In the genomic region with DNA sequence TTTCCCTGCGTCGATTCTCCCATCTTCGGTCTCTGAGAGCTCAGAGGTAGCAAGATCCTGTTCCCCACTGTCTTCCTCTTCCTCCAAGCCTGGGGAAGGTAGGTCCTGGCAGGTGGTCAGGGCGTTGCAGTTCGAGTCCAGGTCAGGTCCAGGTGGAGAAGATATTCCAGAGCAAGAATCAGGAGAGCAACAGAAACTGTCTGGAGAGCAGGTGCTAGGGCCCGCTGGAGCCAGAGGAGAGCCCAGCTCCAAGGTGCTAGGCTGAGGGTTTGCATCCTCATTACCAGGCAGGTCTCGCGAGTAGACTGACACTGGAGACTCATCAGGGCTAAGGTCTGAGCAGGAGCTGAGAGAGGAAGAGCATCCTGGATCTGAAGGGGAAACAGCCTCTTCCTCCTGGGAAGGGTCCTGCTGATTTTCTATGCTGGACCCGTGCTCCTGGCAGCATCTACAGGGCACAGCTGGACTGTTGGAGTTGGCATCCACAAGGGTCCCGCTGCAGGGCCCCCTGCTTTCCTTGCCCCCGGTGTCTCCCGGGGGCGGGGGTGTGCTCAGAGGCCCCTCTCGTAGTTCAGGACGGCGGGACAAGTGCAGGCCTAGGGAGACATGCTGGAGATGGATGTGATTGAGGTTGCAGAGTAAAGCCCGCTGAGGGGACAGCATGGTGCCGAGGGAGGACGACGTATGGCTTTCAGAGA, we compare ENCODE assay signal across 9 mouse cellular contexts. TPM values are rescaled to one million over a fixed set of nuclear protein-coding genes. Genes with fewer than 3 reads are reported as not detected.
DNase-seq lines count a peak whose midpoint lies in the region; ATAC-seq and TF ChIP-seq lines count a peak whose summit lies in the region.
"Had no signal": no experiment of that assay in that cellular context is flagged by ENCODE, and none has a peak within 500 bp of the region (broad histone marks: within the 10 kb centered on the region; RNA-seq: fewer than 3 reads in every experiment).

No protein-coding gene starts in this region.

- no peak for TF ChIP-seq CTCF in heart, adult 2 months (IDR thresholded peaks at IDR 0.05)
- TF ChIP-seq CTCF in MEL (IDR thresholded peaks at IDR 0.05 in 2 of 3, conservative IDR thresholded peaks at IDR 0.05 in 1 of 3; ENCODE audit: control insufficient read depth in 1 of 3, insufficient read depth in 1 of 3, low read depth in 2 of 3, low read length in 3 of 3, poor library complexity in 1 of 3, severe bottlenecking in 1 of 3), result no peak

- H3K4me3 ChIP-seq in heart, embryonic 11.5 days (ENCODE audit: low read depth, low read length), result peak overlapping the region; percentile 60
- no peak overlapping the region; the same call in 1 of the 2 replicates for H3K4me3 ChIP-seq in heart, adult 2 months
- peak overlapping the region in 1 of 2 experiments; percentile 75; a peak in 2 of 4 replicates for H3K4me3 ChIP-seq in MEL (ENCODE audit: control insufficient read depth in 1 of 2, insufficient read depth in 1 of 2, low read depth in 2 of 2, low read length in 2 of 2)
- H3K4me3 ChIP-seq in forebrain, embryonic 14.5 days (ENCODE audit: low read depth, low read length), result peak overlapping the region; percentile 69
- peak overlapping the region; percentile 60 for H3K4me3 ChIP-seq in midbrain, embryonic 11.5 days (ENCODE audit: low read depth, low read length)

- H3K27me3 ChIP-seq in heart, embryonic 11.5 days (ENCODE audit: control insufficient read depth, insufficient read depth, low read length), result peaks cover 17% of the 10 kb centered on the region
- H3K27me3 ChIP-seq in heart, adult 2 months (ENCODE audit: control insufficient read depth, insufficient read depth, low read length), result no peaks in the 10 kb centered on the region
- no peaks in the 10 kb centered on the region for H3K27me3 ChIP-seq in MEL (ENCODE audit: control insufficient read depth in 1 of 2, insufficient read depth in 2 of 2, low read length in 2 of 2)
- 0 out of 2 replicates have a peak, but pooled peaks cover 9% of the 10 kb centered on the region for H3K27me3 ChIP-seq in forebrain, embryonic 14.5 days (replicated peaks; ENCODE audit: control insufficient read depth, insufficient read depth, low read length)
- H3K27me3 ChIP-seq in midbrain, embryonic 11.5 days (ENCODE audit: control insufficient read depth, insufficient read depth, low read length), result peaks cover 33% of the 10 kb centered on the region

- TF ChIP-seq RAD21 in MEL (IDR thresholded peaks at IDR 0.05; ENCODE audit: low read depth, low read length), result no peak

- WGBS in heart, embryonic 11.5 days (ENCODE audit: insufficient replicate concordance), result 9% methylated on average over 20 of the region's 20 CpGs
- 28% methylated on average over 20 of the region's 20 CpGs for WGBS in heart, adult 2 months
- 11% methylated on average over 19 of the region's 20 CpGs for WGBS in forebrain, embryonic 14.5 days
- WGBS in midbrain, embryonic 11.5 days, result 12% methylated on average over 20 of the region's 20 CpGs

- TF ChIP-seq POLR2A in heart, adult 2 months (IDR thresholded peaks at IDR 0.05; ENCODE audit: insufficient read depth, low read depth, low read length), result no peak
- TF ChIP-seq POLR2A in MEL (IDR thresholded peaks at IDR 0.05; ENCODE audit: control insufficient read depth in 1 of 2, insufficient read depth in 1 of 2, low read depth in 1 of 2, low read length in 2 of 2, poor library complexity in 1 of 2), result no peak

- ATAC-seq in heart, embryonic 11.5 days (replicated peaks; ENCODE audit: insufficient number of reproducible peaks, low FRiP score, low TSS enrichment), result no peak
- no peak for ATAC-seq in forebrain, embryonic 14.5 days
- no peak for ATAC-seq in midbrain, embryonic 11.5 days (ENCODE audit: low FRiP score)
- no peak for ATAC-seq in megakaryocyte progenitor cell, adult 5-6 weeks (replicated peaks; ENCODE audit: poor library complexity)

- no peaks in the 10 kb centered on the region for H3K79me2 ChIP-seq in heart, adult 2 months (replicated peaks; ENCODE audit: control insufficient read depth, insufficient read depth, low read length)
- peaks cover 2% of the 10 kb centered on the region for H3K79me2 ChIP-seq in MEL (ENCODE audit: control insufficient read depth, insufficient read depth, low read length, poor library complexity)

- TF ChIP-seq EP300 in heart, adult 2 months (IDR thresholded peaks at IDR 0.05; ENCODE audit: insufficient read depth, low read depth, low read length), result no peak
- TF ChIP-seq EP300 in MEL (IDR thresholded peaks at IDR 0.05; ENCODE audit: low read depth in 1 of 2, low read length in 2 of 2), result no peak

- peaks cover 13% of the 10 kb centered on the region for H3K36me3 ChIP-seq in heart, embryonic 11.5 days (ENCODE audit: control insufficient read depth, insufficient read depth, low read length)
- no peaks in the 10 kb centered on the region for H3K36me3 ChIP-seq in heart, adult 2 months (ENCODE audit: control insufficient read depth, insufficient read depth, low read length)
- H3K36me3 ChIP-seq in MEL (ENCODE audit: control insufficient read depth in 1 of 2, insufficient read depth in 2 of 2, low read length in 2 of 2), result peaks cover 0 to 11% of the 10 kb centered on the region in 2 experiments; a peak in 2 of 4 replicates
- peaks cover 54% of the 10 kb centered on the region for H3K36me3 ChIP-seq in forebrain, embryonic 14.5 days (ENCODE audit: control insufficient read depth, insufficient read depth, low read length)
- peaks cover 11% of the 10 kb centered on the region; the same call in 1 of the 2 replicates for H3K36me3 ChIP-seq in midbrain, embryonic 11.5 days (ENCODE audit: control insufficient read depth, insufficient read depth, low read length)

- intact Hi-C loops in heart, adult 2 months (cut with DNase I), result loop anchor here (2.0 kb wide), 1 partner anchor 123 kb away; the partner anchor contains the start of gene Thbs3

- DNase-seq in heart, adult 2 months, result no peak
- no peak for DNase-seq in MEL (ENCODE audit: low read depth, low spot score)
- DNase-seq in forebrain, embryonic 14.5 days (ENCODE audit: low spot score), result no peak
- DNase-seq in midbrain, embryonic 11.5 days (ENCODE audit: low spot score, missing footprints), result peak; percentile 92
- no peak for DNase-seq in left cerebral cortex, adult 8-10 months (ENCODE audit: low spot score in 2 of 2)
- no peak for DNase-seq in urinary bladder, postnatal 25 days (ENCODE audit: low spot score)

- H3K4me2 ChIP-seq in heart, embryonic 11.5 days, result peak overlapping the region; percentile 94
- H3K4me2 ChIP-seq in forebrain, embryonic 14.5 days (ENCODE audit: low read length), result peak overlapping the region; percentile 98
- peak overlapping the region; percentile 97 for H3K4me2 ChIP-seq in midbrain, embryonic 11.5 days

- no peaks in the 10 kb centered on the region for H3K9me3 ChIP-seq in heart, embryonic 11.5 days (replicated peaks; ENCODE audit: control insufficient read depth, low read length)
- no peaks in the 10 kb centered on the region for H3K9me3 ChIP-seq in MEL (replicated peaks; ENCODE audit: insufficient read depth, low read length)
- no peaks in the 10 kb centered on the region for H3K9me3 ChIP-seq in forebrain, embryonic 14.5 days (replicated peaks; ENCODE audit: control insufficient read depth, low read length)
- no peaks in the 10 kb centered on the region for H3K9me3 ChIP-seq in midbrain, embryonic 11.5 days (ENCODE audit: control insufficient read depth, low read length)
- H3K9me3 ChIP-seq: G1E had no signal

- no peak overlapping the region for H3K27ac ChIP-seq in heart, embryonic 11.5 days (ENCODE audit: low read depth, low read length)
- no peak overlapping the region for H3K27ac ChIP-seq in heart, adult 2 months
- H3K27ac ChIP-seq in MEL (ENCODE audit: control insufficient read depth, low read depth, low read length), result no peak overlapping the region
- no peak overlapping the region; the same call in 1 of the 2 replicates for H3K27ac ChIP-seq in forebrain, embryonic 14.5 days (ENCODE audit: low read depth, low read length)
- no peak overlapping the region for H3K27ac ChIP-seq in midbrain, embryonic 11.5 days (ENCODE audit: low read depth, low read length)

- H3K4me1 ChIP-seq in heart, embryonic 11.5 days (ENCODE audit: control insufficient read depth, insufficient read depth, low read length), result peaks cover 27% of the 10 kb centered on the region
- H3K4me1 ChIP-seq in heart, adult 2 months (ENCODE audit: control insufficient read depth, insufficient read depth, low read length), result peaks cover 3% of the 10 kb centered on the region
- peaks cover 3 to 26% of the 10 kb centered on the region in 2 experiments; a peak in 3 of 4 replicates for H3K4me1 ChIP-seq in MEL (ENCODE audit: control insufficient read depth in 1 of 2, insufficient read depth in 2 of 2, low read length in 2 of 2)
- H3K4me1 ChIP-seq in forebrain, embryonic 14.5 days (ENCODE audit: control insufficient read depth, insufficient read depth, low read length), result peaks cover 16% of the 10 kb centered on the region; the same call in 1 of the 2 replicates
- H3K4me1 ChIP-seq in midbrain, embryonic 11.5 days (ENCODE audit: control insufficient read depth, insufficient read depth, low read length), result peaks cover 23% of the 10 kb centered on the region

- H3K9ac ChIP-seq in heart, embryonic 11.5 days (ENCODE audit: low read depth, low read length), result no peak overlapping the region; the same call in 1 of the 2 replicates
- no peak overlapping the region for H3K9ac ChIP-seq in heart, adult 2 months (ENCODE audit: low read depth, low read length)
- H3K9ac ChIP-seq in MEL (ENCODE audit: control insufficient read depth, low read depth, low read length, poor library complexity, severe bottlenecking), result no peak overlapping the region
- H3K9ac ChIP-seq in forebrain, embryonic 14.5 days (ENCODE audit: low read length), result peak overlapping the region; percentile 80
- peak overlapping the region; percentile 76 for H3K9ac ChIP-seq in midbrain, embryonic 11.5 days (ENCODE audit: low read length)

RNA-seq across cellular contexts. Expression of gene Rusc1, which starts 1.2 kb away (rescaled TPM):
- 7.9 TPM in 2 replicates for polyA plus RNA-seq in heart, embryonic 11.5 days (2014; fragmentation: Nextera tagmentation; extraction: Ambion mirVana)
- 10 to 100 TPM; 26.4 to 30.9 TPM for total RNA-seq in heart, adult 2 months (2021)
- 38.8 and 50.4 TPM in 2 replicates for polyA plus RNA-seq in heart, adult 2 months (2012; rRNA removed)
- 32.2 and 40.8 TPM in 2 replicates for total RNA-seq in MEL (2012; rRNA removed)
- 10 to 100 TPM in 1 of 2 experiments, not detected in 1; 58.9 TPM for polyA plus RNA-seq in MEL (2012; ENCODE audit: insufficient read depth in 1 of 2, insufficient read length in 2 of 2, low read depth in 1 of 2, low replicate concordance in 2 of 2, missing spikeins in 1 of 2)
- polyA plus RNA-seq in forebrain, embryonic 14.5 days (2014; fragmentation: Nextera tagmentation; extraction: Ambion mirVana), result 49.7 and 65.0 TPM in 2 replicates
- polyA plus RNA-seq in midbrain, embryonic 11.5 days (2014; fragmentation: Nextera tagmentation; extraction: Ambion mirVana), result 25.2 and 28.0 TPM in 2 replicates
- 21.6 and 23.4 TPM in 2 replicates for total RNA-seq in megakaryocyte progenitor cell, adult 5-6 weeks (2015)
- total RNA-seq in megakaryocyte progenitor cell, adult 5-6 weeks (2017), result 16.4 and 18.2 TPM in 2 replicates
- 100 to 1,000 TPM; 170 to 198 (median 187) TPM for total RNA-seq in left cerebral cortex, adult 8-10 months (2022)

RNA-seq across cellular contexts. Expression of gene Gm43738, which starts 8.9 kb away (rescaled TPM):
- polyA plus RNA-seq in heart, embryonic 11.5 days (2014; fragmentation: Nextera tagmentation; extraction: Ambion mirVana), result not detected in 2 replicates
- not detected for total RNA-seq in heart, adult 2 months (2021)
- not detected in 2 replicates for polyA plus RNA-seq in heart, adult 2 months (2012; rRNA removed)
- not detected in 2 replicates for total RNA-seq in MEL (2012; rRNA removed)
- not detected for polyA plus RNA-seq in MEL (2012; ENCODE audit: insufficient read depth in 1 of 2, insufficient read length in 2 of 2, low read depth in 1 of 2, low replicate concordance in 2 of 2, missing spikeins in 1 of 2)
- polyA plus RNA-seq in forebrain, embryonic 14.5 days (2014; fragmentation: Nextera tagmentation; extraction: Ambion mirVana), result not detected in 2 replicates
- not detected in 2 replicates for polyA plus RNA-seq in midbrain, embryonic 11.5 days (2014; fragmentation: Nextera tagmentation; extraction: Ambion mirVana)
- not detected in 2 replicates for total RNA-seq in megakaryocyte progenitor cell, adult 5-6 weeks (2015)
- total RNA-seq in megakaryocyte progenitor cell, adult 5-6 weeks (2017), result not detected in 2 replicates
- total RNA-seq in left cerebral cortex, adult 8-10 months (2022), result under 1 TPM in 1 of 4 experiments, not detected in 3; 0.21 TPM
- total RNA-seq: G1E had no signal

RNA-seq across cellular contexts. Expression of gene Fdps, which starts 9.8 kb away (rescaled TPM):
- 165 and 178 TPM in 2 replicates for polyA plus RNA-seq in heart, embryonic 11.5 days (2014; fragmentation: Nextera tagmentation; extraction: Ambion mirVana)
- 10 to 100 TPM; 20.8 to 21.1 TPM for total RNA-seq in heart, adult 2 months (2021)
- polyA plus RNA-seq in heart, adult 2 months (2012; rRNA removed), result 22.5 and 29.6 TPM in 2 replicates
- 239 and 267 TPM in 2 replicates for total RNA-seq in MEL (2012; rRNA removed)
- polyA plus RNA-seq in MEL (2012; ENCODE audit: insufficient read depth in 1 of 2, insufficient read length in 2 of 2, low read depth in 1 of 2, low replicate concordance in 2 of 2, missing spikeins in 1 of 2), result 100 to 1,000 TPM in 1 of 2 experiments, not detected in 1; 226 TPM
- polyA plus RNA-seq in forebrain, embryonic 14.5 days (2014; fragmentation: Nextera tagmentation; extraction: Ambion mirVana), result 337 and 389 TPM in 2 replicates
- polyA plus RNA-seq in midbrain, embryonic 11.5 days (2014; fragmentation: Nextera tagmentation; extraction: Ambion mirVana), result 342 TPM in 2 replicates
- total RNA-seq in megakaryocyte progenitor cell, adult 5-6 weeks (2015), result 99.4 and 118 TPM in 2 replicates
- 238 and 251 TPM in 2 replicates for total RNA-seq in megakaryocyte progenitor cell, adult 5-6 weeks (2017)
- 100 to 1,000 TPM in 2 of 4 experiments, 10 to 100 TPM in 2; 84.4 to 129 (median 100) TPM for total RNA-seq in left cerebral cortex, adult 8-10 months (2022)

RNA-seq across cellular contexts. Expression of gene Pklr, which starts 44.0 kb away (rescaled TPM):
- 5.9 and 8.7 TPM in 2 replicates for polyA plus RNA-seq in heart, embryonic 11.5 days (2014; fragmentation: Nextera tagmentation; extraction: Ambion mirVana)
- not detected for total RNA-seq in heart, adult 2 months (2021)
- polyA plus RNA-seq in heart, adult 2 months (2012; rRNA removed), result 0.06 TPM in 1 of 2 replicates, not detected in the other
- 41.1 and 53.2 TPM in 2 replicates for total RNA-seq in MEL (2012; rRNA removed)
- 100 to 1,000 TPM; 133 to 185 TPM for polyA plus RNA-seq in MEL (2012; ENCODE audit: insufficient read depth in 1 of 2, insufficient read length in 2 of 2, low read depth in 1 of 2, low replicate concordance in 2 of 2, missing spikeins in 1 of 2)
- 0.06 TPM in 1 of 2 replicates, not detected in the other for polyA plus RNA-seq in forebrain, embryonic 14.5 days (2014; fragmentation: Nextera tagmentation; extraction: Ambion mirVana)
- polyA plus RNA-seq in midbrain, embryonic 11.5 days (2014; fragmentation: Nextera tagmentation; extraction: Ambion mirVana), result 1.7 and 2.2 TPM in 2 replicates
- total RNA-seq in megakaryocyte progenitor cell, adult 5-6 weeks (2015), result 8.0 and 12.1 TPM in 2 replicates
- 9.6 and 16.7 TPM in 2 replicates for total RNA-seq in megakaryocyte progenitor cell, adult 5-6 weeks (2017)
- total RNA-seq in left cerebral cortex, adult 8-10 months (2022), result not detected

Comparison
In these comparisons a context has a peak if more than half of its experiments do, and no peak if none do; other contexts are left out.
1. H3K9ac ChIP-seq: peak in forebrain, embryonic 14.5 days (single experiment) and midbrain, embryonic 11.5 days (single experiment); none in heart, embryonic 11.5 days (single experiment), heart, adult 2 months (single experiment) and MEL (single experiment).
2. Peak in every context shown above with its lines, with median percentiles within 50 percentile points of each other: H3K4me2 ChIP-seq.